Mouse (Mus musculus): ENCODE results near the gene Foxd4. TPM values are rescaled to one million over a fixed set of nuclear protein-coding genes. Genes with fewer than 3 reads are reported as not detected.

The Foxd4 gene
- total RNA-seq (2017): 2.3 and 4.5 TPM in 2 replicates

GRCm38 (mm10) chr19:24900581-24901220 is at the start of gene Foxd4:
Gene Foxd4, minus strand, starts transcription at chr19:24901197.
- ATAC-seq (ENCODE audit: extremely low read depth, insufficient number of reproducible peaks, low FRiP score, poor library complexity, severe bottlenecking): no peak

- ATAC-seq (ENCODE audit: extremely low read depth, insufficient number of reproducible peaks, low FRiP score, poor library complexity, severe bottlenecking): no peak
Observed at GRCm38 (mm10) chr19:24945521-24946262, 44.7 kb upstream of the Foxd4 start.

GRCm38 (mm10) chr19:24937084-24937483 is 36.1 kb upstream of the Foxd4 start:
- ATAC-seq (ENCODE audit: extremely low read depth, insufficient number of reproducible peaks, low FRiP score, poor library complexity, severe bottlenecking): no peak

GRCm38 (mm10) chr19:24929041-24929440 is 28.0 kb upstream of the Foxd4 start:
- ATAC-seq (ENCODE audit: extremely low read depth, insufficient number of reproducible peaks, low FRiP score, poor library complexity, severe bottlenecking): no peak

- no peak for ATAC-seq (ENCODE audit: extremely low read depth, insufficient number of reproducible peaks, low FRiP score, poor library complexity, severe bottlenecking)
Observed at GRCm38 (mm10) chr19:24920866-24921265, 19.9 kb upstream of the Foxd4 start.

- no peak for ATAC-seq (ENCODE audit: extremely low read depth, insufficient number of reproducible peaks, low FRiP score, poor library complexity, severe bottlenecking)
Observed at GRCm38 (mm10) chr19:24908385-24909155, 7.6 kb upstream of the Foxd4 start.

GRCm38 (mm10) chr19:24907655-24908054 is 6.7 kb upstream of the Foxd4 start:
- ATAC-seq (ENCODE audit: extremely low read depth, insufficient number of reproducible peaks, low FRiP score, poor library complexity, severe bottlenecking): no peak

- ATAC-seq (ENCODE audit: extremely low read depth, insufficient number of reproducible peaks, low FRiP score, poor library complexity, severe bottlenecking): no peak
Observed at GRCm38 (mm10) chr19:24902821-24903220, 1.8 kb upstream of the Foxd4 start.

- no peak for ATAC-seq (ENCODE audit: extremely low read depth, insufficient number of reproducible peaks, low FRiP score, poor library complexity, severe bottlenecking)
Observed at GRCm38 (mm10) chr19:24902256-24902655, 1.3 kb upstream of the Foxd4 start.

- no peak for ATAC-seq (ENCODE audit: extremely low read depth, insufficient number of reproducible peaks, low FRiP score, poor library complexity, severe bottlenecking)
Observed at GRCm38 (mm10) chr19:24901666-24902065, 669 bp upstream of the Foxd4 start.

GRCm38 (mm10) chr19:24899578-24900544 is 1.1 kb downstream of the Foxd4 start:
- ATAC-seq (ENCODE audit: extremely low read depth, insufficient number of reproducible peaks, low FRiP score, poor library complexity, severe bottlenecking): peak; percentile 61

GRCm38 (mm10) chr19:24898737-24899577 is 2.0 kb downstream of the Foxd4 start:
- no peak for ATAC-seq (ENCODE audit: extremely low read depth, insufficient number of reproducible peaks, low FRiP score, poor library complexity, severe bottlenecking)

- ATAC-seq (ENCODE audit: extremely low read depth, insufficient number of reproducible peaks, low FRiP score, poor library complexity, severe bottlenecking): no peak
Observed at GRCm38 (mm10) chr19:24897896-24898736, 2.9 kb downstream of the Foxd4 start.

GRCm38 (mm10) chr19:24897006-24897895 is 3.7 kb downstream of the Foxd4 start:
- no peak for ATAC-seq (ENCODE audit: extremely low read depth, insufficient number of reproducible peaks, low FRiP score, poor library complexity, severe bottlenecking)

GRCm38 (mm10) chr19:24896536-24896935 is 4.5 kb downstream of the Foxd4 start:
- no peak for ATAC-seq (ENCODE audit: extremely low read depth, insufficient number of reproducible peaks, low FRiP score, poor library complexity, severe bottlenecking)

- no peak for ATAC-seq (ENCODE audit: extremely low read depth, insufficient number of reproducible peaks, low FRiP score, poor library complexity, severe bottlenecking)
Observed at GRCm38 (mm10) chr19:24886888-24887287, 14.1 kb downstream of the Foxd4 start.
